Mouse (Mus musculus) embryo, embryonic 9.5 days (tissue): Measurements from ENCODE around the gene Gm3854.
"Not testable (repeated sequence)": the region's sequence is repeated elsewhere in the genome, so short reads cannot be mapped to it uniquely, and the experiment has no call there.

Experiments used
- DNase-seq: peaks from one replicate; pipeline ENCODE4 v3.0.0-alpha.2; 2017; ENCODE audit errors: extremely low spot score

The Gm3854 gene

DNA sequence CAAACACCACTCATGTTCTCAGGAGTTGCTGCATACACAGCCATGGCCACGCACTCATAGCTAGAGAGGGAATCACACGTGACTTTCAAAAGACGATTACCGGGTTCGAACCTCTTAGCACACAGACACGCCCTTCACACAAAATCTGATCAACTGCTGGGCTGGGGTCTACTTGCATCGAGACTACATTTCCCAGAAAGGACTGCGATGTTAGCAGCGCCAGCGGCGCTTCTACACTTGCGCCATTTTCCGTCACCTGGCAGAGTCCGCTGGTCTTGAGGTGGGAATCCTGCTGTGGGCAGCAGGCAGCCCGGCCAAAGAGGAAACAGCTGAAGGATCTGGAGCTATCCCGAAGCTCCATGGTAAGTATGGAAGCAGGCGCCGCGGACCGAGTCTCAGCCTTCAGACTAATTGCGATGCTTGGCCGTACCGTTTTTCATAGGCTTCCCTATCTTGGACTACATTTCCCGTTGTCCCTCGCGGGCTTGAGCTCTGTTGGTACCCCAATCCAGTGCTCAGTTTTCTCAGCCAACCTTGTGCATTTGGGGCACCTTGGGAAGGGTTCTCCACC, at the start of gene Gm3854:
Gm3854 (plus strand) TSS at position 259 of the 571 bp plus-strand sequence.
- peak; percentile 84 for DNase-seq

DNA sequence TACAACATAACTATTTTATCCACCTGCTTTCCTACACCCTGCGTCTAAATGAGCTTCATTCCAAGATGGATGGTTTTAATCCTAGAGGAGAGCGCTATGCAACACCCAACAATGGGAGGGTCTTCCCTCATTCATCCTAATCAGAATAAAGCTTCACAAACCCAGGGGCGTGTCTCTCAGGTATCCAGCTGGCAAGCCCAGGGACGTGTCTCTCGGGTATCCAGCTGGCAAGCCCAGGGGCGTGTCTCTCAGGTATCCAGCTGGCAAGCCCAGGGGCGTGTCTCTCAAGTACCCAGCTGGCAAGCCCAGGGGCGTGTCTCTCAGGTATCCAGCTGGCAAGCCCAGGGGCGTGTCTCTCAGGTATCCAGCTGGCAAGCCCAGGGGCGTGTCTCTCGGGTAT, 42.8 kb upstream of the Gm3854 start:
- DNase-seq = not testable (repeated sequence)

DNA sequence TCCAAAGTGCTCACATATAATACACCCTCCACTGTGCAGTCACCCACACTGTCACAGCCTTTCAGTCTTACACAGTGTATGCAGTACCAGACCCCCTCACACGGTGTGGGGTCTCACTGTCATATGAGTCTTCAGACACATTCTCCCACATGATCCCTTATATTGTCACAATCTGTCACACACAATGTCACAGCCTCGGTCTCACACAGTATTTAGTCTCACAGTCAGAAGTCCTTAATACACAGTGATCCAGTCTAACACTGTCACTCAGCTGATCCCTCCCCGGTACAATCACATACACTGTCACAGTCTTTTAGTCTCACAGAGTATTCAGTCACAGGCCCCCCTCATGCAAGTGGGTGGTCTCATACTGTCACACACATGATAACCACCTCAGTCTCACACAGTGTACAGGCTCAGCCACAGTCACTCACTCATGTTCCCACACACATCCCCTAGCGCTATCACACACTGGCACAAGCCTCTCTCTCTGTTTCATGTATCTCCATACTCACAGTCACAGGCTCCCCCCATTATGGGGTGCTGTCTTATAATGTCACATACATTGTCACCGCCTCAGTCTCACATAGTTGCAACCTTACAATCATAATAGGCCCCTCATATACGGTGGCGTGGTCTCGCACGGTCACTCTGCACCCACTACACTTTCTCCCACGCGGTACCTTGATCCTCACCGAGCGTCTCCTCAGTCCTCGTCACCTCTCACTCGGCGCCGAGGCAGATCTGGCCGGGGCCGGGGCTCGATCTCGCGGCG, 12.9 kb upstream of the Gm3854 start:
- DNase-seq = peak; percentile 1

DNA sequence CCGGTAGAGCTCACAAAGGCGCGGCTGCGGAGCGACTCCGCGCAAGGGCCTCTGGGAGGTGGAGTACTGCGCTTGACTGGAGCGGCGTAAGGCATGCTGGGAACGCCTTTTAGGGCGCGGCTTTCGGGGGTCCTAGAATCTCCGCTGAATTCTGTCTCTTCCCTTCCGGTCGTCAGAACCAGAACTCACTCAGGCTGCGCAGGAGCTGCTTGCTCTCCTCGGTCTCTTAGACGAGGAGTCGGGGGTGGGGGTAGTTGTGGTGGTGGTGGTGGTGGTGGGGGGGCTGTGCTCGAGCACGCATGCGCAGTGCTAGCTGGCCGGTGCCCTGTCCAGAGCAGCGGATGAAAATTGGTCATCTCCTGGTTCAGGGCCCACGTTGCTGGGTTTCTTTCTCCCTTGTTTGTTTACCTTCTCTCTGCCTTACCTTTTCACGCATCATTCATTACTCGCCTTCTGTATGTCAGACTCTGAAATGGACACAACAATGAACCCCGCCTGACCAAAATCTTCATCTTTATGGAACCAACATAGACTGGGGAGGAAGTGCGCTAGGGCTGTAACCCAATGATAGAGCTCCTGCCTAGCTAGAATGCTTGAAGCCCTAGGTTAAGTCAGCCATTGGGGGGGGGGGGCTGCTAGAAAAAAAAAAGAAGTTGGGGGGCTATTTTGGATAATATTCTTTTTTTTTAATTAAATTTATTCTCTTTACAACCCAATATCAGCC, 12.2 kb upstream of the Gm3854 start, which contains the start of gene Zfp583:
Zfp583 (minus strand) TSS at position 53 of the 724 bp plus-strand sequence.
- DNase-seq = peak; percentile 86

DNA sequence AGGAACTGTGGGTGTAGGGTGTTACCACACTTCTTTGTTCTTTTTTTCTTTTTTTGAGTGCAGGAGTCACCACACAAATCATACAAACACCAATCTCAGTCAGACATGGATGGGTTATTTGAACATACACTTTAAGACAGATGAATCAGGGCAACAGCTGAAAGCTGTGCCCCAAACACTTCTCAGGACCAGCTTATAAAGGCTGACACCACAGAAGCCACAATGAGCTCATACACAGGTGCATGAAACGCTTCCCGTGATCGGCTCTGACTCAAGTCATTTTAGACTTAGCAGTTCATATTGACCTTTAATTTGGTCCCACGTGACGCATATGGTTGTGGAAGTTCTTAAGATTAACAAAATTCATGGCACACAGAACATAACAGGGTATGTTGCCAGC, 3.7 kb upstream of the Gm3854 start:
- DNase-seq = no peak

DNA sequence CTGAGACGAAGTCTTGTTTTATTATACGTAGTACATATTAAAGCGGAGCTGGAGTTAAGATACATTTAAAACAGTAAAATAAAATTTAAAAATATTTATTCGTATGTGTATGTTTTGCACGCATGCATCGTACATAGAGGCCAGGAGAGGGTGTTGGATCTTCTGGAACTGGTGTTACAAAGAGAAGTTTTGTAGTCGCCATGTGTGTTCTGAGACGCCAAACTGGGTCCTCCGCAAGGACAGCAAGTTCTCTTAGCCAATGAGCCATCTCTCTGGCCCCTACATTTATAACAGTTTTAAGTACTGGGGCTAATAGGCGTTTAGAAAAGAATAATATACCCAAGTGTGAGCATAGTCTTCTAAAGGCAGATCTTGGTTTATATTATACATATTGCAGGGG, 565 bp downstream of the Gm3854 start:
- DNase-seq = no peak

DNA sequence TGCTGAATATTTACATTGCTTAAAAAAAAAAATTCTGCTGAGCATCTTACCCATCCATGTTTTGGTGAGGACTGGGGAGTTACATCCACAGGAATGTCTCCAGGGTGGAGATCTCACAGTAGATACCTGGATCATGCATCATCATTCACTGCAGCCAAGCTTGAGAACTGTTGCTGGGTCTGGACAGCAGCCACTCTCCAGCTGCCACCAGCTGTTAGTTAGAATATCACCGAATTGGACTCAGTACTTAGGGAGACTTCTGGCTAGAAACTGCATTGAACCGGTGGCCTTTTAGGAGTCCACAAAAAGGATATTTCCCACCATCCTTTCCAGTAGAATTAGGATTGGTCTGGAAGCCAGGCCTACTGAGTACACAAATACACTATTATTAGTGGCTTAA, 14.6 kb downstream of the Gm3854 start:
- no peak for DNase-seq

DNA sequence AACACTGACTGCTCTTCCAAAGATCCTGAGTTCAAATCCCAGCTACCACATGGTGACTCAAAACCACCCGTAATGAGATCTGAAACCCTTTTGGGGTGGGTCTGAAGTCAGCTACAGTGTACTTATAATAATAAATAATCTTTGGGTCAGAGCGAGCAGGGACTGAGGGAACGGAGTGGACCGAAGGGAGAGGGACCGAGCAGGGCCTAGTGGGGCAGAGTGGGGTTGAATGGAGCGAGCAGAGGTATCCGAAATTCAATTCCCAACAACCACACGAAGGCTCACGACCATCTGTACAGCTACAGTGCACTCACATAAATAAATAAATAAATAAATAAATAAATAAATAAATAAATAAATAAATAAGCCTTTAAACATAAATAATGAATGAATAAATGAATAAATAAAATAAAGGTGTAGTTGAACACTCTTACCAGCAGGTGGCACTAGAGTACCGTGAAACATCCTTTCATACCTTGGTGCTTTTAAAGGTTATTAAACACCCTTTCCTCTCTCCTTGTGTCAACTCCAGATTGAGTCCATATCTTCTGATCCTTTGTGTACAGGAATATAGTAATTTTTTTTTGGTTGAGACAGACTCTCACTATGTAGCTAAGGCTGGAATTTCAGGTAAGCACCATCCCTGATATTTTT, 15.5 kb downstream of the Gm3854 start:
- DNase-seq = peak; percentile 54

DNA sequence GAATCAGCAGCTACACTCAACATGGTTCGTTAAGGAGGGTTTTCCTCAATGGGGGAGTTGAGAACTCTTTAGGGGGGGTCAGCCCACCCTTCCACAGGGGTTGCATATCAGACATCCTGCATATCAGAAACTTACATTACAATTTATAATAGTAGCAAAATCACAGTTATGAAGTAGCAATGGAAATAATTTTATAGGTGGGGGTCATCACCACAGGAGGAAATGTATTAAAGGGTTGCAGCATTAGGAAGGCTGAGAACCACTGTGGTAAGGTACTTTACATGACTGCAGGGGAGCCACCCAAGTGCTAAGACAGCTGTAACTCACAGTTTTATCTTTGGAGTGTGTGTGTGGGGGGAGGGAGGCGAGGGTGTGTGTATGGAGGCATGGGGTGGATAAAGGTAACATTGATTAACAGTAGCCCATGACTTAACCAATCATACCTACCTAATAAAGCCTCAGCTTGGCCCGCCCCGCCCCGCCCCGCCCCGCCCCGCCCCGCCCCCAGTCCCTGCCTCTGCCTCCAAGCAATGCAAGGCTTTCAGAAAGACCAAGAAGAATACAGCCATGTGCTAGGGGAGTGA, 17.0 kb downstream of the Gm3854 start:
- peak; percentile 17 for DNase-seq

DNA sequence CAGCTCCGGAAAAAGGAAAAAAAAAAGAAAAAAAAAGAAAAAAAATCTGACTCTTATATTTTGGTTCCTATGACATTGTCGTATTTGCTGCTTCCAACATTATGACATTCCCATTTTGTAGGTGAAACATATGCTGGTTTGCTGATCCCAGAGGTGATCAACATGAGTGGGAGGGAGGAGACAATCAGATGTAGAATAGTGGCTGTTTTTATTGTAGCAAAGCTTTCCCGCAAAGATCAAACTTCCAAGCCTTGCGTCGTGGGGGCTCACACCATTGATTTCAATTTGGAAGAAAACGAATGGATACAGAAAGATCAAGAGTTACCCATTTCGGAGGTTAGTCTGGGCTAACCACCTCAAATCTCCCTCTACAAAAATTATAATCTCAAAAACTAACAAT, 18.2 kb downstream of the Gm3854 start:
- DNase-seq = no peak

DNA sequence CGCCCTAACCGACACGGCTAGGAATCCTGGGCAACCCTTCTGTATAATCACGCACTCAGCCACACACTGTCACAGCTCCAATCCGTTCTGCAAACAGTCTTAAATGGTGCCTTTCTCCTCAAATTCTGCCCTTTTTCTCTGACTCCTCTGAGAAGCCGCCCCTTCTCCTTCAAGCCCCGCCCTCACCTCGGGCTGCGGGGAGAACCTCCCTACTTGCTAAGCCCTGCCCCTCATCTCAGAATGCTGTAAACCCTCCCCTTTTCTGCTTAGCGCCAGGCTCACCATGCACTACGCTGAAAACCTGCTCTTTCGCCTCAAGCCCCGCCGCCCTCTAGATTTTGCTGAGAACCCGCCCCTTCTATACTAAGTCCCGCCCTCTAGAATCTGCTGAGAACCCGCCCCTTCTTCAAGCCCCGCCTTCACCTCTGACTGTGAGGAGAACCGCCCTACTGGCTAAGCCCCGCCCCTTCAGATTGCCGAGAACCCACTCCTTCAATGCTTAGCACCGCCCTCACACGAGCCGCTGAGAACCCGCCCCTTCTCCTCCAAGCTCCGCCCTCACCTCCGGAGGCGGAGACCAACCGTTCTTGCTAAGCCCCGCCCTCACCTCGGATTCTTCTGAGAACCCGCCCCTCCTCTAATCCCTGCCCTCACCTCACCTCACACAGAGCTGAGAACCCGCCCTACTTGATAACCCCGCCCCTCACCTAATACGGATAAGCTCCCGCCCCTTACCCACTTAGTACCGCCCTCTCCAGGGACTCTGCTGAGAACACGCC, 18.9 kb downstream of the Gm3854 start:
- peak; percentile 99 for DNase-seq

DNA sequence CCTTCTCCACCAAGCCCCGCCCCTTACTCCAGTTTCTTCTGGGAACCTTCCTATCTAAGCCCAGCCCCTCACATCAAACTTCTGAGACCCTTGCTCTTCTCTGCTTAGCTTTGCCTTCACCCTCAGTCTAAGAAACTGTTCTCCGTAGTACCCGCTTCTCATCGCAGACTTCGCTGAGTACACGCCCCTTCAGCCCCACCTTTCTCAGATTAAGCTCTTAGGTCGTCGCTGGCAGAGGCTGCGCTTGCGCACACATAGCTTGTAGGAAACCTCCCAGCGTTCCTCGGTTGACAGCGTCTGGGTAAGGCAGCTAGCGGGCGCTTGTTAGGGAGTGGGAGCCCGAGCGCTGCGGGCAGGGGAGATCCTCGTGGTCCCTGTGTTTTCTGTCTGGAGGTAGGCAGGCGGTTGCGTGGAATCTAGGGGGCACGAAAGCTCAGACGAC, 19.5 kb downstream of the Gm3854 start, which contains the start of gene Zfp78:
Zfp78 (plus strand) TSS at position 234 of the 442 bp plus-strand sequence.
- DNase-seq = no peak

DNA sequence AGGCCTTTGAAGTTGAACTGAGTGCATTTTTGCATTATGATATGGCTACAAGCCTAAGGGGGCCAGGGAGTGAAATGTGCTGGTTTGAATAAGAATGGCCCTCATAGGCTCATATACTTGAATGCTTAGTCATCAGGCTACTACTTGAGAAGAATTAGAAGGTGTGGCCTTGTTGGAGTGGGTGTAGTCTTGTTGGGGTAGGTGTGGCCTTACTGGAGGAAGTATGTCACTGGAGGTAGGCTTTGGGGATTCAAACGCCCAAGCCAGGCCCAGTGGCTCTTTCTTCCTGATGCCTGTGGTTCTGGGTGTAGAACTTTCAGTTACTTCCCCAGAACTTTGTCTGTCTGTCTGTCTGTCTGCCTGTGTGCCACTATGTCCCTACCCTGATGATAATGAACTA, 21.2 kb downstream of the Gm3854 start:
- no peak for DNase-seq

DNA sequence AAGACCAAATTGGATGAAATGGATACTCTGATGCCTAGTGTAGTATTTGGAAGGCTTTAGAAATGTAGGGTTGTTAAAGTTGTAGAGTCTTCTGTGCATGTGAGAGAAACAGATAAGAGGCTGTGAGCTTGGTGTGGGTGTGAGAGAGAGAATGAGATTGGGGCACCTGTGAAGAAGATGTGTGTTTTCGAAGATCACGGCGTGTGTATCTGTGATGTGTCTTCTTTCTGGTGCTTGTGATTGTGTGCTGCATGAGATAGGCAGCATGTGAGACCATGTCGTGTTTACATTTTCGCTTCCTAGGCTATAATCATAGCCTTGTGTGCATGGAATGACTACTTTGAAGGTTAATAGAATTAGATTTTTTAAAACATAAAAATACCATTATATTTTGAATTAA, 23.6 kb downstream of the Gm3854 start:
- no peak for DNase-seq

DNA sequence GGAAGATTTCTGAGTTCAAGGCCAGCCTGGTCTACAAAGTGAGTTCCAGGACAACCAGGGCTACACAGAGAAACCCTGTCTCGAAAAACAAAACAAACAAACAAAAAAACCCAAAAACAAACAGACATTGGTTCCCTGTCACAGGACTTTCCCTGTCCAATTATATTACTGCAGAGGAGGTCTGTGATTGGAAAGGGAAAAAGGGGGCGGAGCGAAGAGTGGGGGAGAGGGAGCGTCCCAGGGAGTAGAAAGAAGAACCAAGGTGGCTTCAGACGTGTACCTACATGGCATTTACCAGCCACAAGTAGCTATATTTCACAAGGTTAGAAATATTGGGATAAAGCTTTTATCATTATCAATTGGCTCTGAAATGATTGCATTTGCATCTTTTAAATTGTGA, 24.6 kb downstream of the Gm3854 start:
- not testable (repeated sequence) for DNase-seq

DNA sequence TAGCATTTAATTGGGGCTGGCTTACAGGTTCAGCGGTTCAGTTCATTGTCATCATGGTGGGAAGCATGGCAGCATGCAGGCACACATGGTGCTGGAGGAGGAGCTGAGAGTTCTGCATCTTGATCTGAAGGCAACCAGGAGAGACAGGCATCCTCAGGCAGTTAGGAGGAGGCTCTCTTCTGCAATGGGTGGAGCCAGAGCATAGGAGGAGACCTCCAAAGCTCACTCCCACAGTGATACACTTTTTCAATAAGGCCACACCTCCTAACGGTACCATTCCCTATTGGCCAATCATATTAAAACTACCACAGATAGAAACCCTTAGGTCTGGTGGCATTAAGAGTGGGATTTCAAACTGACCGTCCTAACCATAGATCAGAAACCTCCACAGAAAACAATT, 25.9 kb downstream of the Gm3854 start:
- DNase-seq = no peak

DNA sequence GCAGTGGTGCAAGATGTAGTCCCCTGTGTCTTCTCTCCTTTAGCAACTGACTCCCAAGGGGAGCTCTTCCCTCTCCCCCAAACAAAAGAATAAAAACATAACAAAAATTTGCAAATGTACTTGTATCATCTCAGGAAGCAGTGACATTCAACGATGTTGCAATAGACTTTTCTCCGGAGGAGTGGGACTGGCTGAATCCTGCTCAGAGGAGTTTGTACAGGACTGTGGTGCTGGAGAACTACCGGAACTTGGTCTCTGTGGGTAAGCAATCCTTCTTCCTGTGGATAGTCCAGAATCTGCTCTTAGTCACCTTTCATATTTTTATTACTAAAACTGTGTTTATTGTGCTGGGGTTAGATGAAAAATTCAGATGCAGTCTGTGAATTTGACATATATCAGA, 29.4 kb downstream of the Gm3854 start:
- no peak for DNase-seq

DNA sequence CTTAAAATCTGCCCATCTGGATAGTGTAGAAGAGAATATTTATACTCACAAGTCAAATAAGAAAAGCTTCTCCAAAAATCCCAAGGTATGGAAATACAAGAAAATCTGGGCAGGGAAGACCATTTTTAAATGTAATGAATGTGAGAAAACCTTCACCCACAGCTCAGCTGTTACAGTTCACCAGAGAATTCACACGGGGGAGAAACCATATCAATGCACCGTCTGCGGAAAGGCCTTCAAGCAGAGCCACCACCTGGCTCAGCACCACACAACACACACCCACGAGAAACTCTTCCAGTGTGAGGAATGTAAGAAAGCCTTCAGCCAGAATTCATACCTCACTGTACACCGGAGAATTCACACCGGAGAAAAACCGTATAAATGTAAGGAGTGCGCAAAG, 34.9 kb downstream of the Gm3854 start:
- DNase-seq = no peak

DNA sequence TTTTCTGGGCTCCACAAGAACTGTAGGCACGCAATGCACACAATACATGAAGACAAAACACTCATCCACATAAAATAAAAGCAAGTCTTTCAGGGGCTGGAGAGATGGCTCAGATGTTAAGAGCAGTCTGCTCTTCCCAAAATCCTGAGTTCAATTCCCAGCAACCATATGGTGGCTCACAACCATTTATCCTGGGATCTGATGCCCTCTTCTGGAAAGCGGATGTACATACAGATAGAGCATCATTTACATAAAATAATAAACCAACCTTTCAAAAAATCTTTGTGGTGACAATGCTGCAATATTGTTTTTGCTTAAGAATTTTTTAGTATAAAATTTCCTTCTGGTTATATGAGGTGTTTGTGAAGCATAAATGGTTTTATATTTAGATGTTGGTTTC, 37.9 kb downstream of the Gm3854 start:
- no peak for DNase-seq

DNA sequence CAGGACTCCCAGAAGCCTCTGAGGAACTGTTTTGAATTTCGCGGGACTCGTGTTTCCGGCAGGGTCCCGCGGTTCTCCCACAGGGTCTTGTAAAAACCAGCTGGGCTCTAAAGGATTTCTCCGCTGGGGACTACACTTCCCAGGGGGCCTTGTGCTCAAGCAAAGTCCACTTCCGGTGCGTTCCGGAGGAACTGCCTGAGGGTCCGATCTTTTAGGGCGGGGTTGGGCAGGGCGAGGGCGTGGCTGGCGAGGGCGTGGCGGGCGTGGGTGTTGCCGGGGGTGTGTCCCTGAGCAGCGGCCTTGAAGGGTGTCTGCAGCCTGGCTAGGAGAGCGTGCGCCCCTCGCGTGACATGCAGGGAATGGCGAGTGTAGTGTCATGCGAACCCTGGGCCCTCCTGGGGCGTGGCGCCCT, 39.5 kb downstream of the Gm3854 start, which contains the start of gene Zfp28:
Zfp28 (plus strand) TSS at position 252 of the 412 bp plus-strand sequence.
- DNase-seq = peak; percentile 98

DNA sequence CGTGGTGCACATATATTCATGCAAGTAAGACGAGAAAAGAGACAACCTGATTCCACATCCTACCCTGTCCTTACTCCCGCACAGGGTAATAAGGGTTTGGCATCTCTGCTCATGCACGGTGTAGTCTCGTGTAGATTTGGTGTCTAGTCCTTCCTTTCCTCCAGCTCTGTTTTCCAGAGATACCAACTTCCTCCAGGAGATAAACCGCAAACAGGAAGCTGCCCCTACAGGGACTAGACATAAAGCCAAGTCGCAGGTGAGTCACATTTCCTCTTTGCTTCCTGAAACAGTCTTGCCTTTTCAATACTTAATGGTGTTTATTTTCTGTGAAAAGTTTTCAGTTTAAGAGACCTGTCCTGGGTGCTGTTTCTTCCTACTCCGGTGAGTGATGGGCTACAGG, 40.5 kb downstream of the Gm3854 start:
- no peak for DNase-seq
